Mouse (Mus musculus) stomach, postnatal 0 days (tissue): ENCODE data around the gene Sdhb.

ENCODE experiments used
- CTCF ChIP-seq: IDR thresholded peaks from 2 replicates; pipeline ENCODE4 v1.5.1; 2016; ENCODE audit warnings: antibody characterized with exemption, low read depth, mild to moderate bottlenecking, moderate library complexity
- EP300 ChIP-seq: optimal IDR thresholded peaks from 2 replicates; pipeline ENCODE3; 2016; ENCODE audit warnings: antibody characterized with exemption

- TF ChIP-seq EP300: no peak
- no peak for TF ChIP-seq CTCF
Observed at GRCm38 (mm10) chr4:140930900-140931470, 30.0 kb upstream of the Sdhb start.
